Mouse (Mus musculus): Measurements from ENCODE around the gene Nox4. TPM values are rescaled to one million over a fixed set of nuclear protein-coding genes. Genes with fewer than 3 reads are reported as not detected.

The Nox4 gene
- total and polyA plus RNA-seq, 2 experiments from 2014 or later = 0.99 to 1.3 TPM

DNA sequence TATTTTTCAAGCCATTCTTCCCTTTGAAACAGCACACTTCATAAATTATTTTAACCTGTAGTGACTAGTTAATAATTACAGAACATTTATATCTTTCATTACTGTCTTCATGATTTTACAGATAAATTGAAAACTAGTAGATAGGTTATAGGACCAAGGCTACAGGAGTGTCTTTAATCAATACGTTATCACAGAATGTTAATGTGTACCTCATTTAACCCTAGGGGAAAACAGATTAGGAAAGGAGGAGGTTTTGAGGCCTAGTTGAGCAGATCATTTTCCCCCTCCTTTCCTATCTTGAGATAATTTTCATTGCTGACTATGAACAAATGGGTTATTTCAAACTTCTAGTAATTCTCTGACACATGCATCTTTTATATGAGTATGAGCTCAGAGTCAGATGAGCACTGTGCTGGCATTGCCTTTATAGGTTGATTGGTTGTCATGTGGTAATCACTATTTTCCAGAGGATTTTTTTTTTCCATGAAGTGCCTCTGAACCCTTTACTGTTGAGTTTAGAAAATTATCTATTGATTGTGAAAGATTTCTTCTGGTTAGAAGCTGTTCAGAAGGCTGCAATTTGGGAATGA is 57.9 kb downstream of the Nox4 start:
- Histone ChIP-seq H3K9me3 (ENCODE audit: low read length) (no peaks in the 10 kb centered on the region), H3K4me1 (ENCODE audit: insufficient read depth, low read length) (no peaks in the 10 kb centered on the region), H3K27ac (no peak overlapping the region), H3K4me2 (ENCODE audit: low read depth, low read length) (no peak overlapping the region), H3K27me3 (ENCODE audit: insufficient read depth, low read length) (no peaks in the 10 kb centered on the region), H3K9ac (replicated peaks; ENCODE audit: low read length) (no peak overlapping the region), H3K36me3 (ENCODE audit: insufficient read depth, low read length) (no peaks in the 10 kb centered on the region), H3K4me3 (ENCODE audit: low read length) (no peak overlapping the region)
- 86% methylated on average over 1 of the region's 1 CpGs for WGBS
- TF ChIP-seq CTCF (IDR thresholded peaks at IDR 0.05; ENCODE audit: low read depth) = no peak
- DNase-seq (ENCODE audit: low spot score) (no peak), ATAC-seq (no peak)

DNA sequence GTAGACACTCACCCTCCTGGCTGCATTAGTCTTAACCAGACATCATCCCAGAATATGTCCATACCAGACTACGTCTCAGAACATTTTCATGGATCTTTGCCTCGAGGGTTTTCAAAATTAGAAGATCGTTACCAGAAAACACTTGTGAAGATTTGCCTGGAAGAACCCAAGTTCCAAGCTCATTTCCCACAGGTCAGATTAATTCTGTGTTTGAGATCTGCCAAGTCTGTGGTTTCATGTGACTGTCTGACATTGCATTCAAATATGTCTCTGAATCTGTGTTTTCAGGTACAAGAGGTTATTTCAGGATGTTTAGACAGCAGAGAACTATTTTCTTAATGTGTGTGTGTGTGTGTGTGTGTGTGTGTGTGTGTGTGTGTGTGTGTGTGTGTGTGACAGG is 75.7 kb downstream of the Nox4 start:
- no peak for ATAC-seq
- DNase-seq (ENCODE audit: low spot score) = no peak
- H3K9ac ChIP-seq (replicated peaks; ENCODE audit: low read length) = no peak overlapping the region
- H3K4me2 ChIP-seq (ENCODE audit: low read depth, low read length) = no peak overlapping the region
- H3K27me3 ChIP-seq (ENCODE audit: insufficient read depth, low read length) = no peaks in the 10 kb centered on the region
- no peak overlapping the region for H3K27ac ChIP-seq
- H3K4me3 ChIP-seq (ENCODE audit: low read length) = no peak overlapping the region
- H3K9me3 ChIP-seq (ENCODE audit: low read length) = no peaks in the 10 kb centered on the region
- H3K36me3 ChIP-seq (ENCODE audit: insufficient read depth, low read length) = no peaks in the 10 kb centered on the region
- TF ChIP-seq CTCF (IDR thresholded peaks at IDR 0.05; ENCODE audit: low read depth) = no peak
- no peaks in the 10 kb centered on the region for H3K4me1 ChIP-seq (ENCODE audit: insufficient read depth, low read length)
- WGBS = 83% methylated on average over 3 of the region's 3 CpGs

DNA sequence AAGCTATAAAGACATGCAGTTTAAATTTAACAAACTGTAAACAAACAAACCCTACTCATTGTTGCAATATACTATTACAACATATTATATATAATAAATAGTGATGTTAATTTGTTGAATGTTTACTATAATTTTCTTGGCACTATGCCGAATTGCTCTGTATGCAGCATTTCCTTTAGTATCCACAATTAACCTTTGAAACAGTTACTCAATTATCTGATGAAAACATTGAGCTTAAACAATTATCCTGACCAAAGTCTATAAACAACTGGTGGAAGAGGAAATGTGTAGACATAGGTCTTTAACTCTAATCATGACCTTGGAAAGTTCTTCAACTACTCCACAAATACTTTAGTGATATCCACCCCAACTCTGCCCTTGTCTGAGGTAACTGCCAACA is 76.2 kb downstream of the Nox4 start:
- ATAC-seq (no peak), DNase-seq (ENCODE audit: low spot score) (no peak)
- Histone ChIP-seq H3K27me3 (ENCODE audit: insufficient read depth, low read length) (no peaks in the 10 kb centered on the region), H3K27ac (no peak overlapping the region), H3K4me2 (ENCODE audit: low read depth, low read length) (no peak overlapping the region), H3K9me3 (ENCODE audit: low read length) (no peaks in the 10 kb centered on the region), H3K36me3 (ENCODE audit: insufficient read depth, low read length) (no peaks in the 10 kb centered on the region), H3K4me3 (ENCODE audit: low read length) (no peak overlapping the region), H3K4me1 (ENCODE audit: insufficient read depth, low read length) (no peaks in the 10 kb centered on the region), H3K9ac (replicated peaks; ENCODE audit: low read length) (no peak overlapping the region)
- 74% methylated on average over 1 of the region's 1 CpGs for WGBS
- TF ChIP-seq CTCF (IDR thresholded peaks at IDR 0.05; ENCODE audit: low read depth) = no peak

DNA sequence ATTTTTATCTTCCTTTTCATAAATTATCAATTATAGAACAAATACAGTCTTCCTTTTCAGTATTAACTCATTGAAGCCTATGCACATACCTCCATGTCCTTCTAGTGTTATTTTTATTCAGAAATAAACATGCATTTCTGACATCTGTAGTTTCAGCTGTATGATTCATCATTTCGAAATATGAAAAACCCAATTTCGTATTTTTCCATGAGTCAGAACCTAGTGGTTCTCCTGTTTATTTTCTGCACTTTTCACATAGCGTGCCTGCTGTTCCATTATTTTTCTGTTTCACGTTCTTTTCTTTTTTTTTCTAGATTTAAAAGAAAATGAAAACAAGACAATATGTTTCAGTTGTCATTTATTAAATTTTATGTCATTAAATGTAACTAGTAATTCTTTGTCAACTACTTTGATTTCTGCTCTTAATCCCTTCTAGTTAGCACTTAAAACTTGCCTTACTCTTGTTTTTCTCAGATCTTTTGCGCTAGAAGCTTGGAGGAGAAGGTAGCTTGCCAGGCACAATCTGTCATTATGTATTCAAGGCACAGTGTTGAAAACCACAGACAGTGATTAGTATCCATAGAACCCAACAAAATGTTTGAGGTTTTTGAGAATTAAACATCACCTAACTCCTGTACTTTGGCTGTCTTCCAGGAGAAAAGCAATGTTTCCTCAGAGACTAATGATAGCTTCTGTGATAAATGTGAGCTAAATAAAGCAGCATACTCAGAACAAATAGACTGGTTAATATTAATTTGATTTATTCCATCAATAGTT is 85.1 kb downstream of the Nox4 start:
- H3K9ac ChIP-seq (replicated peaks; ENCODE audit: low read length) = no peak overlapping the region
- 86% methylated on average over 5 of the region's 5 CpGs for WGBS
- H3K4me2 ChIP-seq (ENCODE audit: low read depth, low read length) = no peak overlapping the region
- H3K27me3 ChIP-seq (ENCODE audit: insufficient read depth, low read length) = no peaks in the 10 kb centered on the region
- no peaks in the 10 kb centered on the region for H3K9me3 ChIP-seq (ENCODE audit: low read length)
- TF ChIP-seq CTCF (IDR thresholded peaks at IDR 0.05; ENCODE audit: low read depth) = no peak
- DNase-seq (ENCODE audit: low spot score) (no peak), ATAC-seq (no peak)
- H3K4me3 ChIP-seq (ENCODE audit: low read length) = no peak overlapping the region
- H3K4me1 ChIP-seq (ENCODE audit: insufficient read depth, low read length) = no peaks in the 10 kb centered on the region
- H3K36me3 ChIP-seq (ENCODE audit: insufficient read depth, low read length) = no peaks in the 10 kb centered on the region
- no peak overlapping the region for H3K27ac ChIP-seq

DNA sequence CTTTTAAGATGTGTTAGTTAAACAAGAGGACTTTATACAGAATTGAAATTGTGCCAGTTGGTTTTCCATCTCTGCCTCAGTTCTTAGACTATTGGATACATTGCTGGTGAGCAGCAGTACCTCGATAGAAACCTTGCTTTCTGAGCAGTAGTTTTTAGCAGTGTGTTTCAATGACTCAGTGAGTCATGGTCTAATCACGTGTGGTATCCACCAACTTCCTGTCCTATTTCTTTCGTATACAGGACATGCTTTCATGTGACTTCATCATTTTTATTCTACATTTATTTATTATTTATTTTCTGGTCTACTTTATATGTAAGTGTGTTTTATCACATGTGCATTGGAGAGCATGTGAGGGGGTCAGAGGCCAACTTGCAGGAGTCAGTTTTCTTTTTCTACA is 99.7 kb downstream of the Nox4 start:
- WGBS = 76% methylated on average over 3 of the region's 3 CpGs
- Histone ChIP-seq H3K27me3 (ENCODE audit: insufficient read depth, low read length) (no peaks in the 10 kb centered on the region), H3K4me2 (ENCODE audit: low read depth, low read length) (no peak overlapping the region), H3K9ac (replicated peaks; ENCODE audit: low read length) (no peak overlapping the region), H3K27ac (no peak overlapping the region), H3K36me3 (ENCODE audit: insufficient read depth, low read length) (no peaks in the 10 kb centered on the region), H3K4me3 (ENCODE audit: low read length) (no peak overlapping the region), H3K9me3 (ENCODE audit: low read length) (no peaks in the 10 kb centered on the region), H3K4me1 (ENCODE audit: insufficient read depth, low read length) (no peaks in the 10 kb centered on the region)
- ATAC-seq (no peak), DNase-seq (ENCODE audit: low spot score) (no peak)
- no peak for TF ChIP-seq CTCF (IDR thresholded peaks at IDR 0.05; ENCODE audit: low read depth)

DNA sequence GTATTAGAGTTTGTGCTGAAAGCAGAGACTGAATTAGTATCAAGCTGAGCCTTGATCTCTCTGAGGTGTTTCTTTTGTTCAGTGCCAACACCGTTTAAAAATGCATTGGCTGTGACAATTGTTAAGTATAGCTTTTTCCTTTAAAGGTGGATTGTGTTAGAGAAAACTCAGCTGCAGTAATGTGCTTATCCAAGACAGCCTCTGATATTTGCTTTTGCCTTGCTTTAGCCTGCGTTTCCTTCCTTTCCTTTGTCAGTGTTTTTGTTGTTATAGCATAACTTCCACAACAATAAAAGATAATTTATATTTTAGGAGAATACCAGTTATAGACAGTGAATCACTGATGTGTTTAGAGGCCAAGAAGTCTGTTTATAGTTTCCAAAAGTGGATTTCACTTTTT is 106.9 kb downstream of the Nox4 start:
- no peaks in the 10 kb centered on the region for H3K36me3 ChIP-seq (ENCODE audit: insufficient read depth, low read length)
- H3K9me3 ChIP-seq (ENCODE audit: low read length) = no peaks in the 10 kb centered on the region
- ATAC-seq = no peak
- H3K4me1 ChIP-seq (ENCODE audit: insufficient read depth, low read length) = no peaks in the 10 kb centered on the region
- no peaks in the 10 kb centered on the region for H3K27me3 ChIP-seq (ENCODE audit: insufficient read depth, low read length)
- no peak overlapping the region for H3K27ac ChIP-seq
- H3K4me3 ChIP-seq (ENCODE audit: low read length) = no peak overlapping the region
- no peak for TF ChIP-seq CTCF (IDR thresholded peaks at IDR 0.05; ENCODE audit: low read depth)
- WGBS = 34% methylated on average over 2 of the region's 2 CpGs
- no peak overlapping the region for H3K9ac ChIP-seq (replicated peaks; ENCODE audit: low read length)
- DNase-seq (ENCODE audit: low spot score) = no peak
- no peak overlapping the region for H3K4me2 ChIP-seq (ENCODE audit: low read depth, low read length)

DNA sequence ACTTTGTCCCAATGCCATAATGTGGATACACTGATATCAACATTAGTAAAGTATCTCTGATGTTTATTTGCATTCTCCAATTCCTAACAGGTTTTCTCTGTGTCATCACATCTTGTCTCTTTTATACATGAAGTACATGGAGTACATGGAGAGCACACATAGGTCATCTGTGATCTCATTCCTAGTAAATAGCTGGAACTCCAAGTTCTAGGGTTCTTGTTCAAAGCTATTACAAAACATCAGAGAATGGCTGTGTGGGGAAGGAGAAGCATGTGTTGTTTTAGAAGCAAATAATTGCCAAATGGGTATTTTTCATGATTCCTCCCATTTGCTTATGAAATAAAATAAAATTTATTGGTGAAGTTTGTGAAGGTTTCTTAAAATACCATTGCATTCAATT is 121.9 kb downstream of the Nox4 start:
- Histone ChIP-seq H3K4me3 (ENCODE audit: low read length) (no peak overlapping the region), H3K9ac (replicated peaks; ENCODE audit: low read length) (no peak overlapping the region), H3K36me3 (ENCODE audit: insufficient read depth, low read length) (no peaks in the 10 kb centered on the region), H3K27ac (no peak overlapping the region), H3K27me3 (ENCODE audit: insufficient read depth, low read length) (no peaks in the 10 kb centered on the region), H3K4me1 (ENCODE audit: insufficient read depth, low read length) (no peaks in the 10 kb centered on the region), H3K4me2 (ENCODE audit: low read depth, low read length) (no peak overlapping the region), H3K9me3 (ENCODE audit: low read length) (no peaks in the 10 kb centered on the region)
- no peak for ATAC-seq
- TF ChIP-seq CTCF (IDR thresholded peaks at IDR 0.05; ENCODE audit: low read depth) = no peak
- no peak for DNase-seq (ENCODE audit: low spot score)

All from hindbrain, postnatal 0 days (tissue).